Mouse (Mus musculus) heart, adult 8-10 months (tissue): ENCODE data around the gene Enpp7. TPM values are rescaled to one million over a fixed set of nuclear protein-coding genes. Genes with fewer than 3 reads are reported as not detected.

Experiments used
- DNase-seq: peaks from one replicate; pipeline ENCODE4 v3.0.0; 2022; ENCODE audit warnings: low spot score
- total RNA-seq, 4 experiments: library from RNA; stranded (reverse); gene quantifications; 2 replicates each; pipeline ENCODE4 v1.2.4; 2022

Gene Enpp7
- total RNA-seq: not detected

DNA sequence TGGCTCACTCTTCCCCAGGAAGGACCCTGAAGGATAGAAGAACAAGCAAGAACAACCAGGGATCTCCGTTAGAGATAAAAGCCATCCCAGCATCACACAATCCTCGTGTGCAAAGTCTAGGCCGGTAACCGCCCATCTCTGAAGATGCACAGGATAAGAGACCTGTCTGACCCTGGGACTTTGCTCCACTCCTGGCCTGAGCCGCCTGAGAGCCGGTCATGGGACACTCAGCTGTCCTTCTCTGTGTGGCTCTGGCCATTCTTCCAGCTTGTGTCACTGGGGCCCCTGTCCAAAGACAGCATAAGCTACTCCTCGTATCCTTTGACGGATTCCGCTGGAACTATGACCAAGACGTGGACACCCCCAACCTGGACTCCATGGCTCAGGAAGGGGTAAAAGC is at the start of gene Enpp7:
Enpp7 (plus strand) TSS at position 190 of the 400 bp plus-strand sequence.
- no peak for DNase-seq

DNA sequence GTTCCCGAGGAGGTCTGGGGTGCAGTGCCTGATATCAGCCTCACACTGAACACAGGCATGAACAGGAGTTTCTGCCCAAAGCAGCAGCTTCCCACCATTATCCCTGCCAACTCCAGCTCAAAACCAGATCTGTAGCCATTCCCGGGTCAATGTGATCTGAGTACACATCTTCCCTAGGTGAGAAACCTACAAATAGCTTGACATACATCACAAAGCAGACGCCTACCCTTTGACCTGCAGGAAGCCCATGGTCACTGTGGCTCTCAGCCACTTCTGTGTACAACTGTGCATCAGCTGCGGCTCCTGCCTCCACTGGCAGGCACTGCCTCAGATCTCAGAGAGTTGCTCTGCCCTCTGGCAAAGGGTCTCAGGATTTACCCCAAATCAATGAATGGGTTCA is 48.3 kb upstream of the Enpp7 start:
- no peak for DNase-seq

DNA sequence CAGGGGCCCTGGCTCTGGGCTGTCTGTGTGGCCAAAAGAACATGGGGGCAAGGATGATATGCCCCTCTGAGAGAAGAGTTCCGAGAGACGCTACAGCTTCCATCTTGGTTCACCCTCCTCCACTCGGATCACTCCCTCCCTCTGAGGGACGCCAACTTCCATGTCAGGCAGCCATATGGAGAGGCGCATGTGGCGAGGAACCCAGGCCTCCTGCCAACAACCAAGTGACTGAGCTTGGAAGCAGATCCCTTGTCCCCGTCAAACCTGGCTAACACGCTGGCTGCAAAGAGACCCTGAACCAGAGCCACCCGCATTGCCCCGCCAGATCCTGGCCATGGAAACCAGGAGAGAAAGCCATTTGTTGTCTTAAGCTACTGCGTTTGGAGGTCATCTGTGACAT is 47.4 kb upstream of the Enpp7 start:
- peak; percentile 15 for DNase-seq

DNA sequence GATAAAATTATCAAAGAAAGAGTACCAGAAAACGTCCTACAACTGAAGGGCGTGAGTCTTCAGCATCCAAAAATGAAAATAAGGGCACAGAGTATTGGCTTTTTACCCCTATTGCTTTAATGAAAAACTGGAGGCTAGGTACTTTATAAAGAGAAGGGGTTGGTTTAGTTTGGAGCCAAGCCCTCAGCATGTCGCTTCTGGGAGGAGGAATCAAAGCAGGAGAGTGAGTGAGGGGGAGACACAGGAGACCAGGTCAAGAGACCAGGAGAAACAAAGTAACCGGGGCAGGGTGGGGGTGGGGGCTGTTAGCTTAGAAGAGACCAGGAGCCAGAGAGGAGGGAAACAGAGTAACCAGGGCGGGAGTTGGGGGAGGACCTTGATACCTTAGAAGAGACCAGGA is 46.7 kb upstream of the Enpp7 start:
- DNase-seq: no peak

DNA sequence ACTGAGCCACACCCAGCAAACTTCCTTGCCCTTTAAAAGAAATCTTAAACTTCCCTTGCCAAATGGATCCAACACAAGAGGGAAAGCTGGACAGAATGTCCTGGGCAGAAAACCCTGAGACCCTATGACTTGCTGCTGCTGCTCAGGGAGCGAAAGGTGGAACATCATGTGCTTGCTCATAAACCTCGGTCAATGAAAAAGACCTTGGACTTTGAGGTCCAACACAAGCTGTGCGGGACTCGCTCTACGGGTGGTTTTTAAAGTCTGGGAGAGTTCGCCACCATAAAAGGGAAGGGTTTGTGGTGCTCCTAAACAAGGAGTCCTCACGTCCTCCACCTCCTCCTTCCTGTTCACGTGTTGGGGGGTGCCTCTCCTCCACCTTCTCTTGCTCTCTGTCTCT is 42.1 kb upstream of the Enpp7 start:
- no peak for DNase-seq

DNA sequence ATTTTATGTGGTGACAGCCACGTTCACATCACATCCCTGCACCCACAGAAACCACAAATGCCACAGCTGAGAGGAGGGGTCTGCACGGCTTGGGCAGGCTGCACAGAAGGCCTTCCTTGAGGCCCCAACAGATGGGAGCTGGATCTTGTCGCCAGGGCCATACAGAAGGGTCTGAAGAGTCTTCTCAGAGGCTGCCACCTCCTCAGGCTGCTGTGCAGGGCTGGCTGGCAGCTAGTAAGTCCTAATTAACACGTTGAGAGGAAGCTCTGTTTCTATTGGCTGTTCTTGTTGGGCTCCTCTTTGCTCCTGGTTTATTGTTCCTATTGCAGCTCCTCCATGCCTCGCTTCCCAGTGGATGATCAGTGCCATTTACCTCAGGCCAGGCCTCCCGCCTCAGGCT is 33.0 kb upstream of the Enpp7 start:
- DNase-seq: no peak

DNA sequence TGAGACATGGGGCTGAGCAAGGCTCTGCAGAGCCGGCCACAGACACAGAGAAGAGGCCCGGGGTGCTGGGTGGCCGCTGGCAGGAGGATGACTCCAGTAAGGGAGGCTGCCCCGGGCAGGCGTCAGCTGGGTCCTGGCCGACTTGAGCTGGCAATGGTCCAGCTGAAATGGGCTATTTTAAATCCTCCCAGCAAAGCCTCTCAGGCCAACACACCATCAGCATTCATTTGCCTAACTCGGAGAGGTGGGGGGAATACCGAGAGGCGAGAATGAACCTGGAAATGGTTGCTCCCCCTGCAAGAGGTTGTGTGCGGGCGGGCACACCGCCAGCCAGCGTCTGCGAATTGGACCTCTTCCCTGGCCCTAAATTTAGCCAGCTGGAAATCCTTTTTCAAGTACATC is 30.9 kb upstream of the Enpp7 start:
- peak; percentile 47 for DNase-seq

DNA sequence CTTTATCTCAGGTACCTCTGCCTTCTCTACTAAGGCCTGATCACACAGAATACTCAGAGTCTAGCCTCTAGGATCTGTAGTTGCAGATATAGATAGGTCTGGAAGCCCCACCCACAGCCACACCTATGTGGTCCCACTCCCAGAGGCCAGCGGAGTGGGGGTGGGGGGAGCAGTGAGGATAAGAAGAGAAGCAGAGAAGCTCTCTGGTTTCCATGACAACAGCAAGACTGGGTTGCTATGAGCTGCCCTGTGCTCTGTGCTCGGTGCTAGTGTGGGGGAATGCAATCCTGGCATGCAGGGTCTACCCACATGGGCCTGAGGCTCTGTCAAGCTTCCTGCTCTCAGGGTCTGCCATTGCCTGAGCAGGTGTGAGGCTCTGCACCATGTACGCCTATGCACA is 27.3 kb upstream of the Enpp7 start:
- no peak for DNase-seq

DNA sequence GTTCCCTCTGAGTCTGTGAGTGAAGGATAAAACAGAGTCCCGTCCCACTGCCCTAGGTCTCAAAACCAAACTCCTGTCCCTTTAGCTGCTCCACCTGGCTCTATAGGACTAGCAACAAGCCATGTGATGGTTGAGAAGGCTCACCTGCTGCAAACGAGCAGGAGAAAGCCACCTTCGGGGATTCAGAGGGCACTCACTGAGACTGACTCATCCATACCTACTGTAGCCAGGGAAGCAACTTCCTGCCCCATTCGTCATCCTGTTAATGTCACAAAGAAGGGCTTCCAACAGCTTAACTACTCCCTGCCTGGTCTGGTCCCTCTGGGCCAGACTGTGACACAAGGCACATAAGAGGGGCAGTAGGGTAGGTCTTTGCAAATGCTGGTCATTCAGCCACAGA is 25.5 kb upstream of the Enpp7 start:
- DNase-seq: no peak

DNA sequence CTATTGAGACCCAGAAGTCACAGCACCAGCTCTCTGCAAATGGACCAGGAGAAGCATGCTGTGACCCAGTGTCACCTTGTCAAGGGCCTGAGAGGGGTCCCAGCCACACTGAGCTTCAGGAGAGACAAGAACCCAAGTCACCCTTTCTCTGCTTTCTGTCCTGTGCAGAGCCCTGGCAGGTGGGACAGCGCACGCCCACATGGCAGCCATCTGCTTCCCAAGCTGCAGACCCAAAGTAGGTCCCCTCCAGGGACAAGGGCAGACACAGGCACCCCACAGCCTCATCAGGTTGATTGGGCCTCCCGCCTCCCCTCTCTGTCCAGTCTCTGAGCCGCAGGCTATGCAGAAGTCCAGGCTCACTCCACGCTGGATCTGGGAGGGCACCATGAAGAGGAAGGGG is 24.1 kb upstream of the Enpp7 start:
- DNase-seq: no peak

DNA sequence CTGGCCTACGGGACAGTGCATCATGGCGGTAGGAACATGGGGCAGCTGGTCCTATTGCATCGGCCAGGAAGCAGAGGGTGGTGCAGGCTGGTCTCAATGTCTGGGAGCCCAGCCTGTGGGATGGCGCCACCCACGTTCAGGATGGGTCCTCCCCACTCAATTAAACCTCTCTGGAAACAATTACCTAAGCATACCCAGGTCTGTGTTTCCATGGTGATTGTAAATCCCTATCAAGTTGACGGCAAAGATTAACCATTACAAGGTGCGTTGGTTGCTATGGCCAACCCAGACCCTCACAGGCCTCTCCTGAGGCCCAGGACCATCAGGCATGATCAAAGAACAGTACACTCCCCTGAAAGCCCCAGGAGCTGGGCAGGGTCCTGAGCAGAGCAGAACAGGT is 22.9 kb upstream of the Enpp7 start:
- DNase-seq: no peak

DNA sequence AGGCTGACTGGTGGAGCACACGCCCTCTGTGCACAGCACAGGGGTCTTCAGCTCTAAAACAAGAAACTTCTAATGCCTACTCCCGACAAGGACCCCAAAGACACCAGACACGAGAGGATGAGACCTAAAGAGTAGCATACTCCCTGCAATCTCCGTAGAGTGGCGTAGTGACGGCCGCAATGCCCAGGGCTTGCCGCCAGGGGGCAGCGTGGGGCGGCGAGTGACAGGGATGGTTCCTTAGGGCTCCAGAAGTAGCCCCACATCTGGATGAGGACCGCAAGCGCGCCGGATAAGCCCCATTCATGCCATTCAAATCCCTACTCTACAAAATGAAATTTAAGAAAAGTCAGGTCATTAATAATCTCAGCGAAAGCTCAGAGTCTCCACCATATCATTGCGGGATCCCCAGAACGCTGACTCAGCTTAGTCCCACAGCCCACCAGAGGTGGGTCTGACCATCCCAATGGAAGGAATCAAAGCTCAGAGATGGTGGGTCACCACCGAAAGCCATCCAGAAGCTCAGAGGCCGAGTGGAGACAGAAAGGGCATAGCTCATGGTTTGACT is 16.4 kb upstream of the Enpp7 start:
- DNase-seq: no peak

DNA sequence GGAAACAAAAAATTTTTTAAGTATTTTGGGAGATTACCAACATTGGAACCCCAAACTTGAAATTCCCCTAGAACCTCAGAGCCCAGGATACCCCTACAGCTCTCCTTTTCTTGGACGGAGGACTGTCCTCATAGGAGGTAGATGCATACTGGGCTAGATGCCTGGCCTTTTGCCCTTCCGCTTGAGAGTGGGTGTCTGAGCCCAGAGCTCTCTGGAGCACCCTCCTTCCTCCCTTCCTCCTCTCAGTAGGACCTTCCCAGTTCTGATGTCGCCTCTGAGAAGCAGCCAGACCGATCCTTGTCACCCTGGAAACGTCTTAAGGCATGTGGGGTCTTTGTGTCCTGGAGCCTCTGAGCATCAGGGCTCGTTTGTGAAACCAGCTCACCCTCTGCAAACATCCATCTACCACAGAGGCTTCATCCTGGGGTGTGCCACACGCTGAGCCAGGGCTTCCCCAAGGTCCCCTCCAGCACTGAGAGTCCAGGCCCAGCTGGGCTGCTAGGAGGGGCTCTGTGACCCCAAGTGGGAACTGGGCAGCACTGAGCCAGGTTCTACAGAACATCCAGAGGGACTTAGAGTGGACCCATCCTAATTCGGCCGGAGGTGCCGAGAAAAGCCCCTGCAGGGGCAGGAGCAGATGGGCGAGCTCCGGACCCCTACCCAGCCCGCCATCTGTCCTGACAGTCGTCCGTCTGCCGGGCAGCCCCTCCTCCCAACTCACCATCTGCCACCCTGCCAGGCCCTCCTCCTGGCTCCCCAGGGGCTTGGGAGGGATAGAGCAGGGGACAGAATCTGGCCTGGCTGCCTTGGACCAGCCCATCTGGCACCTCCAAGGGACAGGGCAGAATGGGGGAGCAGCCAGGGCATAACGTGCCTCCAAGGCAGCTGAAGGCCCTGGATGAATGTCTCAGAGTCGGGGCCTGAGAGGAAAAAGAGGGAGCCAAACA is 15.3 kb upstream of the Enpp7 start:
- no peak for DNase-seq

DNA sequence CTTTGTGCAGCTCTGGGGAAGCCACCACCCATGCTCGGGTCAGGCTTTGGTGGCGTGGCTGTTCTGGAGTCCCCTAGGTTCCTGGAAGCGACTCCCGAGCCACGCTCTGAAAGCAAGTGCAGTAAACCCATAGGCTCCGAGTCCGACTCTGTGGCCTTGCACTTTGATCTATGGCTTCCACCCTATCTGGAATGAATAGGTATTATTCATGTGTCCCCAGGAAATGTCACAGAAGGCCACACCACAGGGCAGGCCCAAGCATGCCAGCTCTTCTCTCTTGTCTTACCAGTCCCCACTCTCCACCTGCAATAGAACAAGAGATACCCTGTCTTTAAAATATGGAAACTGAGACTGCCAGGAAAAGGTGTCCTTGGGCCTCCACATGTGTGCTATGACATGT is 13.6 kb upstream of the Enpp7 start:
- DNase-seq: no peak

DNA sequence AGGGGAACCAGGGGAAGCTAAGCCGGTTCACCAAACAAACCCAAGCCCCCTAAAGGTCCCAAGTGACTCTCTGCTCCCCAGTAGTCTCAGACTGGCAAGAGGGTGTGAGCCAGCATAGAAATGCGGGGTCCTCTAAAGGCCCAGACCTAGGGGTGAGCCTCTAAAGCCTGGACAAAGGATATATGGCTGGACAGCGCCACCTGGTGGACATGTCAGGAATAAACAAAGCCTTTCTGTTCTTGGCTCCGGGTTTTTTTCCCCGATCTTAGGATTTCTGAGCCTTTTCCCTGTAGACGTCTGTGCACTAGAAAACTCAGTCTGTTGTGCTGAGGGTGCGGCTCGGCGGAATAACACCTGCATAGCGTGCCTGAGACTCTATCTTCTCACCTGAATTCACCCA is 12.6 kb upstream of the Enpp7 start:
- peak; percentile 50 for DNase-seq

DNA sequence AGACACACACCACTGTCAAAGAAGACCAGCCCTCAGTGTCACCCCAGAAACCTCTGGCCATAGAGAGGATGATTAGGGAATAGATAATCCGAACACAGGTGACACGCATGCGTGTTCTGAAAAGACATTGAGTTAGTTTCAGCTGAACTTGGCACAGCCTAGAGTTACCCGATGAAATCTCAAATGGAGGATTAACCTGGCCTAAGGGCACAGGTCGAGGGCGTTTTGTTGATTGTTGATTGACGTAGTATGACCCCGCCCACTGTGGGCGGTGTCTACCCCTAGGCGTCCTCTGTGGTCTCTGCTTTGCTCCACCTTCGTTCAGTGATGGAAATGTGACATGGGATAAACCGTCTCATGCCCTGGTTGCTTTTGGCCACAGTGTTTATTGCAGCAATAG is 12.1 kb upstream of the Enpp7 start:
- DNase-seq: no peak

DNA sequence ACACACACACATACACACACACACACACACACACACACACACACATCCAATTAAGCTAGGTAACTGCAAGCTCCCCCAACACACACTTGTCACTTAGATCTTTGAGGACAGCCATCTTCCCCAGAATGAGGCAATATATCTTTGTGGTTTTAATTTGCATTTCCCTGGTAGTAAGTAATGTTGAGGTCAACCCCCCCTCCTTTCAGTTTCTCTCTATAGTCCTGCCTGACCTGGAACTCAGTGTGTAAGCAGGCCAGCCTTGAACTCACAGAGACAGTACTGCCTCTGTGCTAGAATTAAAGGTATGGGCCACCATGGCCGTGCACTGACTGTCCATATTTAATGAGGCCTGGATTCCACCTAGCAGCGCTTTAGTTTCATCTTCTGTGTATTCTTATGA is 7.6 kb upstream of the Enpp7 start:
- DNase-seq: no peak

DNA sequence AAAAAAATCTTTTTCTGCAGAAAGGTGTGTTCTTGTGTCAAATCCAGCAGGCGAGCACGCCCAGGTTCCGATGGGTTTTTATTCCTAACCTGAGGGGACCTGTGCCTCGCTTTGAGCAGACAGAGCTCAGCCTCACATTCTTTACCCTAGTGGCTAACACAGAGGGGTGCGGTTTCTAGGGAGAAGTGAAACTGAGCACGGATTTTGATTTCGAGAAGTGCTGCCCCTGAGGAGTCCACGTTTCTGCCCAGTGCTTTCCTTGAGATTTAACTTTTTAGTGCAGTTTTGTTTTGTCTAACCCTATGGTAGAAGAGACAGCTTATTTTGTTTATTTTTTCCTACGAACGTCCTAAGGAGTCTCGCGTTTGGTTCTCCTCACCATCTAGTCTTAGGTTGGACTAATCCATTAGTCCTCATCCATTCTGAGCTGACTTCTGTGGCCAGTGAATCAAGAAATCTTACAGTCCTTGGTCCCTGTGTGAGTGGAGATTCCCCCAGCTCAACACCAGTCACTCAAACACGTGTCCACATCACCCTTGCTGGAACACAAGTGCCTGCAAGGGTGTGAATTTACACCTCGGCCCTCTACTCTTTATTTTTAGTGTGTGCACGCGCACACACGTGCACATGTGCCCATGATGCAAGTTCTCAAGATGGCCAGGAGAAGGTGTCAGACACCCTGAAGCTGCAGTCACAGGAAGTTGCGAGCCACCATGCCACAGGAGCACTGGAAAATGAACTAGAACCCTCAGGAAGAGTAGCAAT is 6.8 kb upstream of the Enpp7 start:
- DNase-seq: peak; percentile 11

DNA sequence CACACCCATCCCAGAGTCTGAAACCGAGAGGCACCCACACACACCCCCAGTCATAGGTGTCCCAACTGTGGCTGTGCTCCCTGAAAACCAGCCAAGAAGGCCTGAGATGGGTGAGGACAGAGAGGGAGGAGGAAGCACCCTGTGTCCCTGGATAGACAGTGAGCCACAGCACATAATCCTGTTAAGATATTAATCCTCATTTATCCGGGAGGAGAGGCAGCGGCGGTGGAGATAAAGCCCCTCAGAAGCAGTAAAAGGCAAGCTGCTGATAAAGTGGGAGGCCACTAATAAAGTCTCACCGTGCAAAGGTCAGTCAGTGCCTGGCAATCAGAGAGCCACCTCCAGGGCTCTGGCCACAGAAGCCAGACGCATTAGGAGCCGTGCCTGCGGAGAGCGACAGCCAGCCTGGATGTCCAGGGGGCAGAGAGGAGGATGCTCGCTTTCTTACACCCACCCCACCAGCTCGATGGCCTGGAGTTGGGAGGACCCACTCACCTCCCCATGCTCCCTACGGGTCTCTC is 5.3 kb upstream of the Enpp7 start:
- no peak for DNase-seq

DNA sequence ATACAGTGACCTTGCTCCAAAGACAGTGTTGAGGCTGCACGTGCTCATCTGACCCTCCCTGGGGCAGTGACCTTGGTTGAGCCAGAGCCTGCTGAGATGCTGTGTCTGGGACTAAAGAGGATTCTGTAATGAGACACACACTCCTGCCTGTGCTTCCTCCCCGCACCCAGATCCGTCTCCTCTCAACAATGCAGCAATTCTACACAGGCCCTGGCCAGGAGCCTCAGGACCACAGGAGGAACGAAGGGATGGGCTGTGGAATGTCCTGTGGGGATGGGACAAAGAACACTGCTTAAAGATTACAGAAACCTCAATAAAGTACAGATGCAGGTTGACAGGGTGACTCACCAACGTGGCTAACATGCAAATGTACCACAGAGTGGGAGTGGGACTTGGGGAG is 2.4 kb upstream of the Enpp7 start:
- no peak for DNase-seq

DNA sequence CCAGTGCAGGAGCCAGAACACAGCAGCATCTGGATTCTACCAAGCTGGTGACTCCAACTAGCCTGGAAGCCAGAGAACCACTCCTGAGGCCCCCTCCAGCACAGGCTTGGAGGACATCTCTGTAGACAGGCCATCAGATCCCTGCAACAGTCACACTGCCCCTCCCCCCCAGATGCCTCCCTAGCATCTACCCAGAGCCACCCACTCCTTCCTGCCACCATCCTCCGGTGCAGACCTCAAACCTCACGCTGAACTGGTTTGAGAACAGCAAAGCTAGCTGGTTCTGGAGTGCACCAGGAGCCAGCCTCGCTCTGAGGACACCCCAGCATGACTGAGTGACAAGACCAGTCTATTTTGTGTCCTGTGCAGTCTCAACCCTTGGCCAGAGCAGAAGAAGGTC is 4.8 kb downstream of the Enpp7 start:
- no peak for DNase-seq

DNA sequence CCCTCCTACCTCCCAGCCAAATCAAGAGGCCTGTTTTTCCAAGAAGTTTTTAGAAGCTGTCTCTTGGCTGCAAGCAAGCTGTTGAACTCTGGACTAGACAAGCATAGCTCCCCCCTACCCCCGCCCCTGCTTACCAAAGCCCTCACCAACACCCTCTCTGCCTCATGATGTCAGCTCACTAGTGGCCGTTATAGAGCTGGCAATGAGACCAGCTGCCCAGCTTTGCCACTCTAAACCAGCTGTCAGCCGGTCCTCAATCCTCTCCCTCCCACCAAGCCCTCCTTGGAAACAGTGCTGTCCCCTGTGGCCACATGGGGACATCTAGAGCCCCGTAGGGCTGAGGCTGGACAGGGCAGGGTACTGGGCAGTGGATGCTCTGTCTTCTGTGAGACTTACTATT is 7.5 kb downstream of the Enpp7 start:
- no peak for DNase-seq

DNA sequence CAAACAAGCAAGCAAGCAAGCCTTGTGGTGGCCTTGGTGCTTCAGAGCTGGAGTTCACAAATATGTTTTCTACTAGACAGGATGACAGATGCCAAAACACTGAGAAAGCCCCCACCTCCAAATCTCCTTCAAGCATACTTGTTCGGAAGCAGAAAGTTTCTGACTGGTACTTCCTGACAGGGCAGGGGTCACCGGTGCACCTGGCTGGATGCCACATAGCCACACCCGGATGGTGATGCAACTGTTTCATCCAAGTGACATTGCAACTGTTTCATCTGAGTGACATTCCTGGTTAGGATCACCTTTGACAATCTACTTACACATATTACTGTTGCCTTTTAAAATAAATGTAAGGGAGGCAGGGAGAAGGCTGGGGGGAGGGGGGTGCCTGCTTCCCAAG is 9.2 kb downstream of the Enpp7 start:
- DNase-seq: no peak
